Mouse (Mus musculus): Measurements from ENCODE around the gene Cpsf4. TPM values are rescaled to one million over a fixed set of nuclear protein-coding genes. Genes with fewer than 3 reads are reported as not detected.
"Not testable (repeated sequence)": the region's sequence is repeated elsewhere in the genome, so short reads cannot be mapped to it uniquely, and the experiment has no call there.

Gene Cpsf4
- polyA plus RNA-seq, 1 experiment from 2014 or later = 53.3 TPM

- Histone ChIP-seq H3K4me3 (peak overlapping the region; percentile 90), H3K4me1 (peaks cover 19% of the 10 kb centered on the region), H3K27me3 (ENCODE audit: insufficient read depth, poor library complexity, severe bottlenecking) (no peaks in the 10 kb centered on the region), H3K36me3 (peaks cover 52% of the 10 kb centered on the region), H3K27ac (peak overlapping the region; percentile 97), H3K9me3 (no peaks in the 10 kb centered on the region)
- peak; percentile 97 for DNase-seq (ENCODE audit: low spot score)
- under 1% methylated on average over 41 of the region's 41 CpGs for WGBS
Measured at GRCm38 (mm10) chr5:145190875-145191798, 24.1 kb downstream of the Cpsf4 start.

GRCm38 (mm10) chr5:145191962-145192361 is 24.9 kb downstream of the Cpsf4 start, which contains the start of gene Atp5j2:
TSS of gene Atp5j2 (minus strand) at chr5:145192062.
- H3K4me3 ChIP-seq = peak within 1 kb of the TSS; percentile 90
- peaks cover 47% of the 10 kb centered on the region for H3K36me3 ChIP-seq
- peak within 1 kb of the TSS; percentile 97 for H3K27ac ChIP-seq
- 88% methylated on average over 2 of the region's 2 CpGs for WGBS
- no peaks in the 10 kb centered on the region for H3K27me3 ChIP-seq (ENCODE audit: insufficient read depth, poor library complexity, severe bottlenecking)
- H3K9me3 ChIP-seq = no peaks in the 10 kb centered on the region
- H3K4me1 ChIP-seq = peaks cover 19% of the 10 kb centered on the region
- no peak for DNase-seq (ENCODE audit: low spot score)

- Histone ChIP-seq H3K27ac (no peak overlapping the region), H3K4me3 (no peak overlapping the region), H3K27me3 (ENCODE audit: insufficient read depth, poor library complexity, severe bottlenecking) (no peaks in the 10 kb centered on the region), H3K9me3 (no peaks in the 10 kb centered on the region), H3K36me3 (peaks cover 15% of the 10 kb centered on the region), H3K4me1 (peaks cover 15% of the 10 kb centered on the region)
- DNase-seq (ENCODE audit: low spot score) = no peak
- WGBS = 76% methylated on average over 7 of the region's 7 CpGs
Measured at GRCm38 (mm10) chr5:145200387-145200786, 33.4 kb downstream of the Cpsf4 start.

- no peaks in the 10 kb centered on the region for H3K9me3 ChIP-seq
- peak within 1 kb of the TSS; percentile 84 for H3K4me3 ChIP-seq
- H3K4me1 ChIP-seq = peaks cover 23% of the 10 kb centered on the region
- DNase-seq (ENCODE audit: low spot score) = peak; percentile 93
- H3K27ac ChIP-seq = peak within 1 kb of the TSS; percentile 83
- under 1% methylated on average over 37 of the region's 37 CpGs for WGBS
- peaks cover 4% of the 10 kb centered on the region; the same call in 1 of the 2 replicates for H3K36me3 ChIP-seq
- no peaks in the 10 kb centered on the region for H3K27me3 ChIP-seq (ENCODE audit: insufficient read depth, poor library complexity, severe bottlenecking)
Measured at GRCm38 (mm10) chr5:145201321-145201991, 34.4 kb downstream of the Cpsf4 start, which contains the start of gene Zkscan14. TSS of gene Zkscan14 (minus strand) at chr5:145201868.

GRCm38 (mm10) chr5:145202446-145202845 is 35.4 kb downstream of the Cpsf4 start:
- no peak for DNase-seq (ENCODE audit: low spot score)
- no peaks in the 10 kb centered on the region for H3K27me3 ChIP-seq (ENCODE audit: insufficient read depth, poor library complexity, severe bottlenecking)
- no peak overlapping the region for H3K27ac ChIP-seq
- WGBS = 53% methylated on average over 3 of the region's 3 CpGs
- H3K9me3 ChIP-seq = no peaks in the 10 kb centered on the region
- H3K4me1 ChIP-seq = peaks cover 23% of the 10 kb centered on the region
- H3K36me3 ChIP-seq = peaks cover 11% of the 10 kb centered on the region; the same call in 1 of the 2 replicates
- no peak overlapping the region for H3K4me3 ChIP-seq

GRCm38 (mm10) chr5:145203936-145204691 is 37.1 kb downstream of the Cpsf4 start, which contains the start of gene Zkscan5:
TSS of gene Zkscan5 (plus strand) at chr5:145204562.
- peak within 1 kb of the TSS; percentile 68 for H3K4me3 ChIP-seq
- H3K9me3 ChIP-seq = no peaks in the 10 kb centered on the region
- DNase-seq (ENCODE audit: low spot score) = peak; percentile 100
- peaks cover 23% of the 10 kb centered on the region for H3K4me1 ChIP-seq
- WGBS = under 1% methylated on average over 22 of the region's 22 CpGs
- H3K27me3 ChIP-seq (ENCODE audit: insufficient read depth, poor library complexity, severe bottlenecking) = no peaks in the 10 kb centered on the region
- peaks cover 22% of the 10 kb centered on the region for H3K36me3 ChIP-seq
- peak within 1 kb of the TSS; percentile 89 for H3K27ac ChIP-seq

- Histone ChIP-seq H3K27me3 (ENCODE audit: insufficient read depth, poor library complexity, severe bottlenecking) (no peaks in the 10 kb centered on the region), H3K4me1 (peaks cover 23% of the 10 kb centered on the region), H3K9me3 (no peaks in the 10 kb centered on the region), H3K36me3 (peaks cover 26% of the 10 kb centered on the region), H3K4me3 (peak overlapping the region; percentile 68), H3K27ac (peak overlapping the region; percentile 89)
- DNase-seq (ENCODE audit: low spot score) = no peak
- 11% methylated on average over 9 of the region's 9 CpGs for WGBS
Measured at GRCm38 (mm10) chr5:145205041-145205440, 38.0 kb downstream of the Cpsf4 start.

GRCm38 (mm10) chr5:145207385-145207784 is 40.4 kb downstream of the Cpsf4 start:
- 93% methylated on average over 6 of the region's 6 CpGs for WGBS
- Histone ChIP-seq H3K36me3 (peaks cover 49% of the 10 kb centered on the region), H3K9me3 (no peaks in the 10 kb centered on the region), H3K27ac (no peak overlapping the region), H3K27me3 (ENCODE audit: insufficient read depth, poor library complexity, severe bottlenecking) (no peaks in the 10 kb centered on the region), H3K4me3 (no peak overlapping the region), H3K4me1 (peaks cover 12% of the 10 kb centered on the region)
- peak; percentile 64 for DNase-seq (ENCODE audit: low spot score)

- peaks cover 55% of the 10 kb centered on the region for H3K36me3 ChIP-seq
- DNase-seq (ENCODE audit: low spot score) = no peak
- H3K9me3 ChIP-seq = no peaks in the 10 kb centered on the region
- H3K4me1 ChIP-seq = peaks cover 12% of the 10 kb centered on the region
- WGBS = 85% methylated on average over 6 of the region's 6 CpGs
- H3K4me3 ChIP-seq = no peak overlapping the region
- no peaks in the 10 kb centered on the region for H3K27me3 ChIP-seq (ENCODE audit: insufficient read depth, poor library complexity, severe bottlenecking)
- no peak overlapping the region for H3K27ac ChIP-seq
Measured at GRCm38 (mm10) chr5:145207954-145208353, 40.9 kb downstream of the Cpsf4 start.

- 43% methylated on average over 11 of the region's 11 CpGs for WGBS
- not testable (repeated sequence) for H3K9me3 ChIP-seq; H3K4me3 ChIP-seq; H3K27ac ChIP-seq; H3K27me3 ChIP-seq (ENCODE audit: insufficient read depth, poor library complexity, severe bottlenecking)
- peak; percentile 69 for DNase-seq (ENCODE audit: low spot score)
- Histone ChIP-seq H3K4me1 (peaks cover 12% of the 10 kb centered on the region), H3K36me3 (peaks cover 59% of the 10 kb centered on the region)
Measured at GRCm38 (mm10) chr5:145208391-145208790, 41.4 kb downstream of the Cpsf4 start.

GRCm38 (mm10) chr5:145211340-145211739 is 44.3 kb downstream of the Cpsf4 start:
- Histone ChIP-seq H3K27ac (no peak overlapping the region), H3K9me3 (no peaks in the 10 kb centered on the region), H3K4me3 (no peak overlapping the region), H3K4me1 (no peaks in the 10 kb centered on the region), H3K27me3 (ENCODE audit: insufficient read depth, poor library complexity, severe bottlenecking) (no peaks in the 10 kb centered on the region), H3K36me3 (peaks cover 79% of the 10 kb centered on the region)
- WGBS = 95% methylated on average over 4 of the region's 4 CpGs
- DNase-seq (ENCODE audit: low spot score) = peak; percentile 71

GRCm38 (mm10) chr5:145212216-145212615 is 45.2 kb downstream of the Cpsf4 start:
- Histone ChIP-seq H3K9me3 (no peaks in the 10 kb centered on the region), H3K4me3 (no peak overlapping the region), H3K27me3 (ENCODE audit: insufficient read depth, poor library complexity, severe bottlenecking) (no peaks in the 10 kb centered on the region), H3K4me1 (no peaks in the 10 kb centered on the region), H3K27ac (no peak overlapping the region), H3K36me3 (peaks cover 73% of the 10 kb centered on the region)
- DNase-seq (ENCODE audit: low spot score) = peak; percentile 60
- 86% methylated on average over 4 of the region's 4 CpGs for WGBS
